Mouse (Mus musculus) spleen, adult 2 months (tissue): ENCODE results near the gene Arid1a. TPM values are rescaled to one million over a fixed set of nuclear protein-coding genes. Genes with fewer than 3 reads are reported as not detected.

Experiments used
- DNase-seq, 2 experiments: peaks; one replicate each; pipeline versions ENCODE4 v3.0.0 to v3.0.0-alpha.2; 2012 to 2021; ENCODE audit warnings: low spot score in 2 of 2, low read depth in 1 of 2
- H3K27ac ChIP-seq: fragments of 200-500 bp; 2 replicates; pipeline ENCODE4 v1.5.1; 2012; ENCODE audit warnings: low read length, inconsistent platforms; ENCODE audit not compliant: insufficient read depth
- H3K27me3 ChIP-seq: fragments of 200-500 bp; 2 replicates; pipeline ENCODE4 v1.6.1; 2012; ENCODE audit warnings: mild to moderate bottlenecking, moderate library complexity, low read length, inconsistent platforms; ENCODE audit not compliant: control insufficient read depth, insufficient read depth
- H3K36me3 ChIP-seq: fragments of 200-500 bp; 2 replicates; pipeline ENCODE4 v1.6.1; 2012; ENCODE audit warnings: mild to moderate bottlenecking, low read length, inconsistent platforms; ENCODE audit not compliant: control insufficient read depth, insufficient read depth
- H3K4me1 ChIP-seq: fragments of 200-500 bp; 2 replicates; pipeline ENCODE4 v1.6.1; 2011; ENCODE audit warnings: inconsistent platforms; ENCODE audit not compliant: control insufficient read depth, insufficient read depth, insufficient read length
- H3K4me3 ChIP-seq: fragments of 200-500 bp; 2 replicates; pipeline ENCODE4 v1.5.1; 2011; ENCODE audit warnings: mild to moderate bottlenecking, inconsistent platforms; ENCODE audit not compliant: insufficient read depth, insufficient read length; ENCODE audit errors: extremely low read depth
- CTCF ChIP-seq: fragments of 200-500 bp; IDR thresholded peaks from 2 replicates; pipeline ENCODE4 v1.5.1; 2011; ENCODE audit warnings: mild to moderate bottlenecking, inconsistent platforms; ENCODE audit not compliant: insufficient read depth, insufficient read length, insufficient replicate concordance; ENCODE audit errors: extremely low read depth
- POLR2A ChIP-seq: fragments of 200-500 bp; IDR thresholded peaks from 2 replicates; pipeline ENCODE4 v1.6.1; 2011; ENCODE audit warnings: low read depth, low read length, inconsistent platforms
- WGBS: fragments of 180-500 bp; shearing (Covaris S2); methylation state at CpG from one replicate; pipeline ENCODE4 v1.1.7; 2018; 5-methylcytosine and 5-hydroxymethylcytosine counted together
- polyA plus RNA-seq: library from polyadenylated mRNA; depleted of rRNA; stranded (reverse); fragments of >200 nt; gene quantifications from 2 replicates; pipeline ENCODE4 v1.2.3, GENCODE M21; 2012

Arid1a gene
- polyA plus RNA-seq, 1 experiment: 150 TPM

DNA sequence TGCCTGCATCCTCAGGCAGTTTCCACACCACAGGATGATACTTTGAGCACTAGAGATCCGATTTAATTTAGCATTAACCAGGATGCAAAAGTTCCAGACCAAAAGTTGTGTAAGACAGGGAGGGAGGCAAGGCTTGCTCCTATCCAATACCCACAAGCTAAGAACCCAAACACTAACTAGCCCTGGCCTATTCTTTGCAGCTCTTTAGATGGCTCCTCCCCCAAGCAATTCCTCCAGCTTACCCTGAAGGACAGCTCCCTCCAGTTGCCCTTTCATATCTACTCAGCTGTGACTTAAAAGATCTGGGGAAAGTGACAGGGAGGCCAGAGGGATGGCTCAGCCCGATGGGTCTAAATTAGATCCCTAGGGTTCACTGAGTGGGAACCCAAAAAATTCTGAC is 47.2 kb downstream of the Arid1a start:
- Histone ChIP-seq H3K36me3 (peaks cover 16% of the 10 kb centered on the region; the same call in 1 of the 2 replicates), H3K27me3 (no peaks in the 10 kb centered on the region), H3K4me1 (peaks cover 37% of the 10 kb centered on the region), H3K27ac (no peak overlapping the region), H3K4me3 (no peak overlapping the region)
- DNase-seq: no peak
- 59% methylated on average over 2 of the region's 2 CpGs for WGBS
- no peak for TF ChIP-seq POLR2A
- no peak for TF ChIP-seq CTCF

DNA sequence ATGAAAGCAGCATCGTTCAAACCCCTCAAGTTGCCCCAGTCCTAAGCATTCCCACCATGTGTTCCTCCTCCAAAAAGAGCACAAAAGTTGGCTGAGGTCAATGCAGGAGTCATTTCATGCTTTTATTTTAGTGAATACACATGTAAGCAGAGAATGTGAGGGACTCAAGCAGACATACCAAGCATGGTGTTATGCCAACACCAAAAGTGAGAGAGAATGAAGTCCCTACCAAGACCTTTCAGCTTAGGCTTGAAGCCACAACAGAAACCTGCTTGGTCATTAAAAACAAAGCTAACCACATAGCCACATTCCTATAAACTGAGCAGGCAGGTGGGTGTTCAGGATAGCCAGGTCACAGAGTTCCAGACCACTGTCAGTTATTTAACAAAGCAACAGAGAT is 49.1 kb downstream of the Arid1a start:
- WGBS: 2% methylated on average over 1 of the region's 1 CpGs
- Histone ChIP-seq H3K27ac (peak overlapping the region; percentile 81), H3K4me1 (peaks cover 42% of the 10 kb centered on the region), H3K27me3 (no peaks in the 10 kb centered on the region), H3K4me3 (no peak overlapping the region), H3K36me3 (peaks cover 6% of the 10 kb centered on the region; the same call in 1 of the 2 replicates)
- no peak for TF ChIP-seq CTCF
- TF ChIP-seq POLR2A: no peak
- no peak for DNase-seq

DNA sequence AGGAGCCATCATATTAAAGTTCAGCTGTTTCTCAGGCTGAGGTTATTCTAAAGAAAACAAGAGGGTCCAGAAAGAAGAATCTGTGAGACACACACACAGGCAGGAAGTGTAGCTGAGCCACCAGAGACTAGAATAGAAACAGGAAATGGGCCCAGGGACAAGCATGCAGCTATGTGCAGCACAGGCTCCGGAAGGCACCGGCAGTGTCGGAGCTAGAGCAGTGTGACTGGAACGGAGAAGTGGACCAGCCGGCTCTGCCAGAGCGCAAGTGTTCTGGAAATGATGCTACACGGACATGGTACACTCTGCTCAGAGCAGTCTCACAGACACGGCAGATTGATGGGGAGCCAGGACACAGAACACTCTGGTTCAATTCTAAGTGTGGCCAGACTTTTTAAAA is 49.6 kb downstream of the Arid1a start:
- 2% methylated on average over 8 of the region's 8 CpGs for WGBS
- peak; percentile 72 to 87 for DNase-seq
- H3K36me3 ChIP-seq: peaks cover 8% of the 10 kb centered on the region; the same call in 1 of the 2 replicates

DNA sequence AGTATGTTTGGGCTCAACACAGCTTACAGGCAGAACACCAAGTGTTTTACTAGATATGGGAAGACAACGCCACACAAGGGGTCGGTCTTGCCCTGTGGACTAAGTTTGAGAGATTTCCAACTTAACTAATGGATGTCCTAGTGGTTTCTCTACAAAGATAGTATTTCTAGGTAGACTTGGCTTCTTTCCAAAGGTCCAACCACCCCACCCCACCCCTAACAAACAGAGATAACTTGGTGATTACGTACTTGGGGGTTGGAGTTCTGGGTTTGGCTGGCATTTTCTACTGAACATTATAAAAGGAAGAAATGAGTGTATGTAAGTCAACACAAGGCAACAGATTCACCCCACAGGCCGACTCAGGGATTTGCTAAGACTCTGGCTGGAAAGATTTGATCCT is 51.5 kb downstream of the Arid1a start:
- DNase-seq: no peak
- Histone ChIP-seq H3K36me3 (peaks cover 14% of the 10 kb centered on the region), H3K4me1 (peaks cover 40% of the 10 kb centered on the region), H3K4me3 (no peak overlapping the region), H3K27ac (peak overlapping the region; percentile 30), H3K27me3 (no peaks in the 10 kb centered on the region)
- WGBS: 72% methylated on average over 4 of the region's 4 CpGs
- TF ChIP-seq POLR2A (no peak), CTCF (no peak)

More for the DNA sequence above, 49.6 kb downstream of the Arid1a start:
- H3K4me3 ChIP-seq: peak overlapping the region; percentile 10; the same call in 1 of the 2 replicates
- TF ChIP-seq POLR2A (peak; percentile 59), CTCF (no peak)
- H3K27ac ChIP-seq: peak overlapping the region; percentile 94
- peaks cover 40% of the 10 kb centered on the region for H3K4me1 ChIP-seq
- no peaks in the 10 kb centered on the region for H3K27me3 ChIP-seq

DNA sequence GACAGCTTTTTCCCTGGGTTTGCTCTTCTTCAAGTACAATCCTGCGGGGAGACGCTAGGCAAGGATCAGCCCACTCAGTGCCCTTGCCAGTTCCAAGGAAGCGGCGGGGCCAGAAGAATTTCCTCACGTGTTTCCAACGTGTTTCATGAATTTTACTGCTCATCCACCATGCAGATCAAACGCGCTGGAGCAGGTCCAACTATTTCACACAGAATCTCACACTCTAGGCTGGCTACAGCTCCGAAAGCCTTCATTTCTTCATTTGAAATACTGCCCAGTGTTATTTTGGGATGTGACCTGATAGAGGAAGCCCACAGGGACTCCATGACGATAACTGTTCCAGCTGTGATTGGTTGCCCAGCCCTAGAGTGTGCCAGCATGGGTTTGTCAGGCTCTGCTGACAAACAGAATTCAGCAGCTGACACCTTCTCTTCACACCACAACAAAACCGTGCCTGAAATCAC is 55.6 kb downstream of the Arid1a start:
- 72% methylated on average over 11 of the region's 11 CpGs for WGBS
- DNase-seq: no peak
- Histone ChIP-seq H3K4me3 (no peak overlapping the region), H3K36me3 (peaks cover 15% of the 10 kb centered on the region), H3K4me1 (peaks cover 19% of the 10 kb centered on the region), H3K27me3 (no peaks in the 10 kb centered on the region), H3K27ac (no peak overlapping the region)
- no peak for TF ChIP-seq POLR2A
- TF ChIP-seq CTCF: no peak

DNA sequence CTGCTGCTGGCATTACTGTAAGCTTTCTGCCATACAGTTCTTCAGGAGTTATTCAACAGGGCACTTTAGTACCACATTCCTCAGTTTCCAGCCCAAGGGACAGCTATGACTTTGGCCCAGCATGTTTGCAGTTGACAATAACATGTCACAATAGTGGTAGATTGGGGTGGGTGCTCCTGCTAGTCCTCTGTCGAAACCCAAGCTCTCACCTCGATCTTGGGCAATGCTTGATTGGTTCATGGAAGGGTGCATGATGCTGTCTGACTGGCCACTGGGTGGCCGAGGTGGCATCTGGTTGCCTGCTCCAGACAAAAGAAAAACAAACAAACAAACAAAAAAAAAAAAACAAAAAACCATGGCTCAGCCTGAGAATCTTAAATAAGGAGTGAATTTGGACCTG is 61.2 kb downstream of the Arid1a start:
- WGBS: 78% methylated on average over 3 of the region's 3 CpGs
- peaks cover 60% of the 10 kb centered on the region for H3K36me3 ChIP-seq

DNA sequence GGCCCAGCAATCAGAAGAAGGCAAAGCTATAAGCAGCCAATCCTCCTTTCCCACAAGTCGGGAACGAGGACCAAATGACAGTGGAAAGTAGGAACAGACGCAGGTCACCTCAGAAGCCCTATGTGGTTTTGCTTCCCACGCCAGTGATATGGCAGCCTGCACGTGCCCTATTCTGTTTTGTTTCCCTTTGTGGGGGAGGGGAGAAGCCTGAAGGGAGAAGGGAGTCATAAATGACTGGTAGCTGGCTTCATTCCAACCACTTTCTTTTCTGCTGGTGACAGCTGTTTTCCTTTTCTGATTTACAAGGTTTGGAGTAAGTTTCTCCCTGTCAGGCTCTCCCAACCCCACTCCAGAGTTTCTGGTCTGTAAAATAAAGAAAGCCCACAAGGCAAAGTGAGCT is 66.3 kb downstream of the Arid1a start:
- H3K27me3 ChIP-seq: no peaks in the 10 kb centered on the region
- H3K36me3 ChIP-seq: peaks cover 93% of the 10 kb centered on the region
- TF ChIP-seq POLR2A: no peak
- TF ChIP-seq CTCF: no peak
- 52% methylated on average over 5 of the region's 5 CpGs for WGBS
- no peak overlapping the region for H3K27ac ChIP-seq
- DNase-seq: no peak
- H3K4me1 ChIP-seq: no peaks in the 10 kb centered on the region
- H3K4me3 ChIP-seq: no peak overlapping the region

More for the DNA sequence above, 61.2 kb downstream of the Arid1a start:
- TF ChIP-seq CTCF (no peak), POLR2A (no peak)
- Histone ChIP-seq H3K4me3 (no peak overlapping the region), H3K27ac (no peak overlapping the region), H3K4me1 (no peaks in the 10 kb centered on the region), H3K27me3 (no peaks in the 10 kb centered on the region)
- no peak for DNase-seq
